28 mouse cellular contexts compared by ENCODE assay signal in genomic region chr10:117760831-117761335, GRCm38 (mm10). TPM values are rescaled to one million over a fixed set of nuclear protein-coding genes. Genes with fewer than 3 reads are reported as not detected.
"Had no signal": no experiment of that assay in that cellular context is flagged by ENCODE, and none has a peak within 500 bp of the region (broad histone marks: within the 10 kb centered on the region; RNA-seq: fewer than 3 reads in every experiment).

No protein-coding gene starts in this region.

- H3K9me3 ChIP-seq: embryonic facial prominence, embryonic 10.5 days; embryonic facial prominence, embryonic 12.5 days; embryonic facial prominence, embryonic 13.5 days; embryonic facial prominence, embryonic 15.5 days; forebrain, embryonic 10.5 days; forebrain, embryonic 12.5 days; forebrain, embryonic 13.5 days; forebrain, embryonic 15.5 days had no signal

- H3K27ac ChIP-seq: embryonic facial prominence, embryonic 10.5 days; embryonic facial prominence, embryonic 12.5 days; embryonic facial prominence, embryonic 13.5 days; embryonic facial prominence, embryonic 15.5 days; forebrain, embryonic 10.5 days; forebrain, embryonic 12.5 days; forebrain, embryonic 13.5 days; forebrain, embryonic 15.5 days; gastrocnemius, adult 2 months; heart, adult 2 months had no signal

- H3K4me3 ChIP-seq: embryonic facial prominence, embryonic 10.5 days; embryonic facial prominence, embryonic 12.5 days; embryonic facial prominence, embryonic 13.5 days; embryonic facial prominence, embryonic 15.5 days; erythroblast, embryonic 14.5 days; forebrain, embryonic 10.5 days; forebrain, embryonic 12.5 days; forebrain, embryonic 13.5 days; forebrain, embryonic 15.5 days; gastrocnemius, adult 2 months; heart, adult 2 months had no signal

- ATAC-seq: forebrain, embryonic 13.5 days; forebrain, embryonic 14.5 days; forebrain, embryonic 15.5 days; forebrain, embryonic 16.5 days; forebrain, postnatal 0 days had no signal

- H3K4me1 ChIP-seq: embryonic facial prominence, embryonic 10.5 days; embryonic facial prominence, embryonic 12.5 days; embryonic facial prominence, embryonic 13.5 days; embryonic facial prominence, embryonic 15.5 days; forebrain, embryonic 10.5 days; forebrain, embryonic 12.5 days; forebrain, embryonic 13.5 days; forebrain, embryonic 15.5 days had no signal

- DNase-seq: cerebellum, adult 8-10 months; cerebellum, adult 9-10 months; cerebellum, adult 9-11 months; cerebellum, postnatal 10 days; cerebellum, postnatal 14 days; cerebellum, postnatal 25 days; cerebellum, postnatal 36 days; embryo, embryonic 11 days; forebrain, postnatal 0 days; gastrocnemius, adult 2 months; gastrocnemius, postnatal 10 days; gastrocnemius, postnatal 14 days; gastrocnemius, postnatal 25 days; gastrocnemius, postnatal 36 days; heart, adult 11 months; heart, adult 18-20 months; heart, adult 2 months had no signal

- H3K9ac ChIP-seq: embryonic facial prominence, embryonic 12.5 days; embryonic facial prominence, embryonic 13.5 days; embryonic facial prominence, embryonic 15.5 days; forebrain, embryonic 12.5 days; forebrain, embryonic 13.5 days; forebrain, embryonic 15.5 days; forebrain, postnatal 0 days had no signal

- H3K27me3 ChIP-seq: embryonic facial prominence, embryonic 12.5 days; embryonic facial prominence, embryonic 13.5 days; embryonic facial prominence, embryonic 15.5 days; forebrain, embryonic 12.5 days; forebrain, embryonic 13.5 days; forebrain, embryonic 15.5 days had no signal

- H3K4me2 ChIP-seq: embryonic facial prominence, embryonic 12.5 days; embryonic facial prominence, embryonic 13.5 days; embryonic facial prominence, embryonic 15.5 days; forebrain, embryonic 12.5 days; forebrain, embryonic 13.5 days; forebrain, embryonic 15.5 days had no signal

RNA-seq across cellular contexts. Expression of gene Slc35e3, which starts 14.7 kb away (rescaled TPM):
- polyA plus RNA-seq: erythroblast, embryonic 14.5 days had no signal
